20 mouse cellular contexts compared by ENCODE assay signal in the genomic region with DNA sequence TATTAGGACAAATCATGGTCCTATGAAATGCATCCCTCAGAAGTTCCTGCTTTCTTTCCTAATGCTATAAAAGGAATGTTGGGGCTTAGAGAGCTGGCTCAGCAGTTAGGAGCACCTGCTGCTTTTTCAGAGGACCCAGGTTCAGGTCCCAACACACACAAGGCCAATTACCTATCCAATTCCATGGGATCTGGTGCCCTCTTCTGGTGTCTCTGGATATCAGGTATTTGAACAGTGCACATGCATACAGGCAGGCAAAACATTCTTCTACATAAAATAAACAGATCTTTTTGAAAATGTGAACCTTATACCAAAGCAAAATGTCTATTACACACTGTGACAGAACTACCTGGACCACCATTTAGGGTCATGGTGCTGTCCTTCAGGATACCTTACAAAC.
DNase-seq lines count a peak whose midpoint lies in the region; ATAC-seq and TF ChIP-seq lines count a peak whose summit lies in the region.
"Had no signal": no experiment of that assay in that cellular context is flagged by ENCODE, and none has a peak within 500 bp of the region (broad histone marks: within the 10 kb centered on the region; RNA-seq: fewer than 3 reads in every experiment).

No protein-coding gene starts in this region.

- H3K27me3 ChIP-seq in Patski: peaks cover 2% of the 10 kb centered on the region
- H3K27me3 ChIP-seq: embryonic facial prominence, embryonic 13.5 days; forebrain, embryonic 12.5 days; heart, embryonic 15.5 days; hindbrain, embryonic 15.5 days; kidney, embryonic 15.5 days; liver, embryonic 15.5 days had no signal

- in situ Hi-C loops in Patski (cut with MboI; ENCODE audit: low pct_unique_long_range_greater_than_20kb): no loop called here

- no peak for ATAC-seq in Patski

- TF ChIP-seq CTCF in Patski (IDR thresholded peaks at IDR 0.05): peak; percentile 32

- peak; percentile 10 for DNase-seq in kidney, postnatal 10 days
- no peak for DNase-seq in kidney, postnatal 4 days
- DNase-seq in 3T3-L1 (ENCODE audit: low read depth, low spot score) (peak; percentile 5), A20 (ENCODE audit: low read depth, low spot score) (peak; percentile 21), Patski (ENCODE audit: low read depth, low spot score) (no peak)
- no peak for DNase-seq in spleen, postnatal 4 days (ENCODE audit: low spot score in 2 of 2)
- DNase-seq in cerebellum, postnatal 14 days: no peak
- DNase-seq in frontal cortex, postnatal 25 days (ENCODE audit: low spot score in 2 of 2): no peak
- DNase-seq: cerebellum, adult 11-12 months; cerebellum, postnatal 10 days; heart, postnatal 36 days; liver; lung, postnatal 14 days; thymus, adult 2 months had no signal

- POLR2A ChIA-PET in Patski (lab: Charles Lee): no interaction called here

- CTCF ChIA-PET in Patski (lab: Charles Lee): no interaction called here

Comparison
In these comparisons a context has a peak if more than half of its experiments do, and no peak if none do; other contexts are left out.
1. DNase-seq: peak in kidney, postnatal 10 days (single experiment), 3T3-L1 (single experiment) and A20 (single experiment); none in kidney, postnatal 4 days (0 of 2), Patski (single experiment), spleen, postnatal 4 days (0 of 2), cerebellum, postnatal 14 days (0 of 2) and frontal cortex, postnatal 25 days (0 of 2).